Mouse (Mus musculus): ENCODE measurements at regions not wholly inside any gene's neighbourhood (a gene's known extent, or its start where the extent isn't known, plus 50 kb on each side); places are given as distances from the start of the nearest gene placed in this dataset.

GRCm38 (mm10) chr5:119944371-119944770 lies 111.9 kb downstream of the Tbx5 start:
- DNase-seq = no peak
- intact Hi-C loops (cut with DNase I) = no loop called here

DNA sequence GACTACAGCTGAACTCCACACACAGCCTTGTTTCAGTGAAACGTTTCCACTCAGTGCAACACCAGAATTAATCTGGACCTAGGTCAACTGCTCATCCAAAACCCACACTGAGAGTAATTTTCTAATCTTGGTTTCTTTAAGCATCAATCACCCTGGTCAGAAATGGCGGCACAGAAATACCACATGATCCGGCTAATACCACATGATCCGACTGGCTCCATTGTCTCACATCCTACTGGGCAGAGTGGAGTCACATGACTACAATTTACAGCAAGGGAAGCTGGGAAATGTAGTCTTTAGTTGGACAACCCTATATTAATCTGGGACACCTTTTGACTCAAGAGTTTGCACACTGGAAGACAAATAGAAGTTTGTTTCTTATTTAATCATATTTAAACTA lies 115.9 kb downstream of the Tbx5 start:
- intact Hi-C loops (cut with DNase I) = no loop called here
- DNase-seq = no peak

- intact Hi-C loops (cut with DNase I) = no loop called here
- no peak for DNase-seq
These were observed 119.6 kb downstream of the Tbx5 start for GRCm38 (mm10) chr5:119952085-119952484.

DNA sequence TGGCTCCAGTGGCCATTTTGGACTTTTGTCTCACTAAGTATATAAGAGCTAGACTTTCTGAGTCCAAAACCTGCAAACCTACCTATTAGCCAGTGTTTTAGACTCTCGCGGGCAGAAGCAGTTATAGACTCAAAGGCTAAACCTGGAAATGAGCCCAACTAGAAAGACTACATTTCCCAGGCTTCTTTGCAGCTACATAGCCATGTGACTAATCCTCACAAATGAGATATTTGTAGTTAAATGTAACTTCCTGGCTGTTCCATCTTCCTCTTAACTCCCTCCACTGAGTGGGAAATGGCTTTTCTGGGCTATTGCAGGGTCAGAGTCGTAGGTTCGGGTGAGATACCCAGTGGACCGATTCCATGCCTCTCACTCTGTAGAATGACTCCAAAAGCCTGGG lies 120.7 kb downstream of the Tbx5 start:
- DNase-seq = no peak
- intact Hi-C loops (cut with DNase I) = no loop called here

DNA sequence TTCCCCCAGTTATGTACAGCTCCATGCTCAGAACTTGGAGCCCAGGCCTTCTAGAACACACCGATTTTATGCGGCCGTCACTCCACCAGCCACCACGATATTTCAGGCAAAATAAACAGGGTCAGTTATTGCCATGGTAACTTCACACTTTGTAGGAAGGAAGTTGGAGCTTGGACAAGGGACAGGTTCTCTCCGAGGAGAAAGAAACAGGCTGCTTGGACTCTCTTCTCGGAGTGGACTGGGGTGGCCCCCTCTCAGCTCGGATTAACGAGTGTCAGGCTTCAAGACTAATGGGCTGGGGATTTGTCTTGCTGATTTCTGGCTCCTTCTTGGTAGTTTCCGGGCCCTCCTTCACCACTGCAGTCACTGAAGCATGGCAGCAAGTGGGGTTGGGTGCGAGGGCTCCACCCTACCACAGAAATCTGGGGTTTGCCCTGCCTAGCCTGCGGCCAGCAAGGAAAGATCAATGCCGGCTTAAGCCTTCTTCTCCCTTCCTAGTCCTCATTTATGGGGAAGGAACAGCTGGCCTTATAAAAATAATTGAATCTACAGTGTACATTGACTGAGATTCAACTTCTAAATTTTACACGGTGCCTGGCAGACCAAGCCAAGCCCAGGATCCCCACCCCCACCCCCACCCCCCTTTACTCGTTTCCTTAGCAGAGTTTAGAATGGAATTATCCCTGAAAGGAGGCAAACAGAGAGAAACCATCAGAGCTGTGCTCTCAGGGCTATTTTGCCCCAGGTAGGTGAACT lies 121.5 kb downstream of the Tbx5 start:
- intact Hi-C loops (cut with DNase I) = no loop called here
- no peak for DNase-seq

GRCm38 (mm10) chr5:119958942-119959341 lies 126.5 kb downstream of the Tbx5 start:
- intact Hi-C loops (cut with DNase I) = no loop called here
- DNase-seq = no peak

- DNase-seq = no peak
These were observed 132.3 kb downstream of the Tbx5 start for GRCm38 (mm10) chr5:119964751-119965150.

GRCm38 (mm10) chr5:119971286-119971685 lies 138.8 kb downstream of the Tbx5 start:
- DNase-seq = no peak
- intact Hi-C loops (cut with DNase I) = no loop called here

More at GRCm38 (mm10) chr5:119964751-119965150, 132.3 kb downstream of the Tbx5 start:
- intact Hi-C loops (cut with DNase I) = no loop called here

DNA sequence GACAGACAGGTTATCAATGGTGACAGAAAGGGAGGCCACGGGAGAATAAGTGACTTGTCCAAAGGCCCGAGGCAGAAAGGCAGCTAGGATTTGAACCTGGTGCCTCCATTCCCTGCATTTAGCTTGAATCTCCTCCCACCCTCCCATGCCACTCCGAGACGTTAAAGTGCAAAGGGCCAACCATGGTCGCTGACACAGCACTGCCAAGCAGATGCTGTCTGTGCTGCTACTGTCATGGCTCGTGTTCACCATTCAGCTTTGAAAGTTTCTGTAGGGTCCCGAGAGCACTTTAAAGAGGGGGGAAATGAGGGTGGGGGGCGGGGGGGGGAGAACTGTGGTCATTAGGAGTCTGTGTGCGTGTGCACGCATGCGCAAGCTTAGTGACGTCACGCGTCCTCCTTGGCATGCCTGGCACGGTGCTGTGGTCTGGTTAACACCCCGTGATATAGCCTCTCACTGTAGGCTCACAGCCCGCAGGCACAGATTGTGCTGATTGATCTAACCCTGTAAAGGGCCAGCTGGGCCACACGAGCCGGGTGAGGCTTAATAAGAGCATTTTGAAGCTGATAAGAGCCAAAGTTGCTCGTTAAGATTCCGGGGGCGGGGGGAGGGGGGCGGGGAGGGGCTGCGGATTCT lies 140.5 kb downstream of the Tbx5 start:
- intact Hi-C loops (cut with DNase I) = no loop called here
- peak; percentile 29 to 34 for DNase-seq

DNA sequence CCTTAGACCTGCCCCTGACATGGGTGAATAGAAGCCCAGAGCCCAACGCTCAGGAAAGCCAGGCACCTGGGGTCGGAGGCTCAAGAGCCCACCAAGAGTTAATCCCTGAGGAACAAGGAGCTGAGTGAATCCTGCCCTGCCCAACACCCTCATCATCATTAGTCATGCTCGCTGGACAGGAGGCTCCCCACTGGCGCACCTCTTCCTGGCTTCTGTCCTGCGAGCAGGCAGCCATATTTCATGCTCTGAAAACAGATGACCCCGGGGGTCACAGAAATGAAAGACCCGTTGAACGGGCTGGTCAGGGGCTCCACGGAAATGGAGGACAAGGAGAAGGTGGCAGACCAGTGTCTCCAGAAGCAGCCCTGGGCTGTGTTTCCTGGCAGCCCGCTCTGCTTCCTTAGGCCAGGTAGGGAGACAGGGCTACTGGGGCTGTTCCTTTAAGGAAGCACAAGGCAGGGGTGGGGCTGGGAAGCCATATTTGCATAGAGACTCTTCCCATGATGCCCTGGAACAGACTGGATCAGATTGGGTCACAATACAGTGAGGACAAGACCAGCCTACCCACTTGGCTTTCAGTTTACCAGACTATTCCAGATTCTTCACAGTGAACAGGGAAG lies 138.1 kb upstream of the Rbm19 start:
- DNase-seq = no peak
- intact Hi-C loops (cut with DNase I) = no loop called here

GRCm38 (mm10) chr5:119981111-119981807 lies 135.0 kb upstream of the Rbm19 start:
- intact Hi-C loops (cut with DNase I) = no loop called here
- DNase-seq = no peak

DNA sequence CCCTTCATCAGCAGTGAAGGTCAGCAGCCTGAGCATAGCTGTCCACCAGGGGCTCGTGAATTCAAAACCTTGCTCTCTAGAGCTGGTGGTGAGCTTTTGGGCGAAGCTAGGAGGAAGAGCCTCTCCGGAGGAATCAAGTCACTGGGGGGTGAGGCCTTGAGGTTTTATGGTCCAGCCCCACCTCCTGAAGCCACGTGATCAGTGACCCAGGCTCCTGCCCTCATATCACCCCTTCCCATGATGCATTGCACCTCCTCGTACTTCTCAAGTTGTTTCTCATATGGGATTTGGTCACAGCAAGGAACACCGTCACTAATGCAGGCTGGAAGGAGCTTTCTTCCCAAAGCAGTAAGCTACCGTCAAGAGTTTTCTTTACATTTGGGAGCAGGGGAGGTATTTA lies 132.1 kb upstream of the Rbm19 start:
- intact Hi-C loops (cut with DNase I) = no loop called here
- no peak for DNase-seq

DNA sequence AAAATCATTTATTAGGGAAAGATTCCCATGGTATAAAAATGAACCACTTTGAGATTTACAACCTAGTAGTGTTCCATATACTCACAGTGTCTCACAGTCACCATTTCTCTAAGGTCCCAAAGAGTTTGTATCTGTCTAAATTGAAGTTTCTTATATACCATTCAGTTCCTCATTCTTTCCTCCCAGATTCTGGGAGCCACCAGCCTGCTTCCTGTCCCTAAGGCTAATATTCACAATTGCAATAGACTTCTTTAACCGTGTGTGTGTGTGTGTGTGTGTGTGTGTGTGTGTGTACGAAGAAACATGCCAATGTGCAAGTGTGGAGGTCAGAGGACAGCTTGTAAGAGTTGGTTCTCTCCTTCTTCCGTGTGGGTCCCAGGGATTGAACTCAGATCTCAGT lies 124.1 kb upstream of the Rbm19 start:
- no peak for DNase-seq
- intact Hi-C loops (cut with DNase I) = no loop called here

- DNase-seq = no peak
- intact Hi-C loops (cut with DNase I) = no loop called here
These were observed 120.5 kb upstream of the Rbm19 start for GRCm38 (mm10) chr5:119995726-119996125.

GRCm38 (mm10) chr5:120005696-120006469 lies 110.4 kb upstream of the Rbm19 start:
- intact Hi-C loops (cut with DNase I) = no loop called here
- peak in 1 of 2 experiments; percentile 12 for DNase-seq

- no peak for DNase-seq
- intact Hi-C loops (cut with DNase I) = no loop called here
These were observed 108.5 kb upstream of the Rbm19 start for GRCm38 (mm10) chr5:120007738-120008137.

DNA sequence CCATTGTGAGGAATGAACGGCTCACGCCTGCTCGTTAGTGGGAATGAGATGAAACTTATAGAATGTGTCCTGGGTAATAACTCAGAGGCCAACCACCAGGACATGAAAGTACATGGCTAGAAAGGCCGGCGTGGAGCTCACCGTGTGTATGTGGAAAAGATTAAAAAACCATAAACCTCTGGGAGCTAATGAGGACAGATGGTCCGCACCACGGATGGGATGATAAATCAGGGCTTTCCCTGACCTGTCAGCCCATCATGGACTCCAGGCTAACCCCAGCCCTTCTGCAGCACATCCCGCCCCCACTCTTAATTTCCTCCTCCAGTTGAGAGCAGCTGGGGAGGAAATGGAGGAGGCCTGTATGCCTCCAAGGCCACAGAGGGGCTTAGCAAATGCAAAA lies 108.0 kb upstream of the Rbm19 start:
- intact Hi-C loops (cut with DNase I) = no loop called here
- DNase-seq = no peak

DNA sequence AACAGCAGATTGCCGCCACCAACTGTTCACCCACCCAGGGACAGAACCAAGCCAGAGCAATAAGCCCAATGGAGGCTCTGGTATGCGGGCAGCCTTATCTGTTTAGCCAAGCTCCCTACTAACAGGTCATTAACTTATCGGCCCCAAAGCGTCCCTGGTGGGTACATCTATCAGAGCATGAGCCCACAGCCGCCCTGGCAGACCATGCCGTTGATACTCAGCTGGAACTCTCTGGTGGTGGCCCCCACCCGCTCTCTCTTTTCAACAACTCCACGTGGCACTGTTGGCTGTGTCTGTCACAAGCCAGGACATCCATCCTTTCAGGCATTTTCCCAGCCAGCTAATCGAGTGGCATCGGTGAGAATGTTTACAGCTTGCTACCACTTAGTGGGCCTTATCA lies 100.8 kb upstream of the Rbm19 start:
- DNase-seq = no peak
- intact Hi-C loops (cut with DNase I) = no loop called here

DNA sequence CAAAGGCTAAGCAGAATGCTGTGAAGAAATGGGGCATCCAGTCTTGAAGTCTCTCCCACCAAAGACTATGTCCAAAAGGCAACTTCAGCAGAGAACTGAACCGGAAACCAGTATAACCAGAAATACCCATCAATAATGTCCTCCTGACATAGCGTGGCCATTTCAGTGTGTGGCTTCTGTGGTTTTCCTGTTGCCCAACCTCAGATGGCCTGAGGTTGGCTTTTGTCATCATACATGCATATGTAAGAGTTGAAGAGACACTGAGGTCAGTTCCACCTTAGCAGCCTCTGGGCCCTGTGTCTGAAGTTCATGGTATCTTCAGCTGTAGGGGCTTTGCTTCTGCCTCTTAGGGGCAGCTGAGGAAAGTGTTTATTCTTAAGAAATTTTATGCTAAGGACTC lies 98.1 kb upstream of the Rbm19 start:
- intact Hi-C loops (cut with DNase I) = no loop called here
- DNase-seq = no peak

DNA sequence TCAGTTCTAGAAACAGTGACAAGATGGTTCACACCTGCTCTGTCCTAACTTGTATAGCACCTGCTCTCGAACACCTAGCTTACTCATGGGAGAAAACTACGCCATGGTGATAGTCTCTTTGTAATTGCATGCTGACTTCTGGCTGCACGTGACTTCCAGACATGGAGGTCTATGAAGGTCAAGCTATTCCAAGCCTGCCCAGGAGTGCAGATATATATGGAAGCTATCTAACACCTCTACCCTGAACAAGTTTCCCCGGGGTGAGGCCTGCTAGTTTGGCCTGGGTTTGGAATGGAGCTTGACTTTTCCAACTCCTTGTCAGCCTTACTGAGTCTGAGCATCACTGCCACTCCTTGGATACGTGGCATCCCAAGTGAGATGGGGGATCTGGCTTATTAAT lies 95.5 kb upstream of the Rbm19 start:
- intact Hi-C loops (cut with DNase I) = no loop called here
- DNase-seq = no peak

GRCm38 (mm10) chr5:120022276-120022675 lies 94.0 kb upstream of the Rbm19 start:
- intact Hi-C loops (cut with DNase I) = no loop called here
- DNase-seq = no peak
